Mouse (Mus musculus): ENCODE measurements around the gene Ranbp10.

DNA sequence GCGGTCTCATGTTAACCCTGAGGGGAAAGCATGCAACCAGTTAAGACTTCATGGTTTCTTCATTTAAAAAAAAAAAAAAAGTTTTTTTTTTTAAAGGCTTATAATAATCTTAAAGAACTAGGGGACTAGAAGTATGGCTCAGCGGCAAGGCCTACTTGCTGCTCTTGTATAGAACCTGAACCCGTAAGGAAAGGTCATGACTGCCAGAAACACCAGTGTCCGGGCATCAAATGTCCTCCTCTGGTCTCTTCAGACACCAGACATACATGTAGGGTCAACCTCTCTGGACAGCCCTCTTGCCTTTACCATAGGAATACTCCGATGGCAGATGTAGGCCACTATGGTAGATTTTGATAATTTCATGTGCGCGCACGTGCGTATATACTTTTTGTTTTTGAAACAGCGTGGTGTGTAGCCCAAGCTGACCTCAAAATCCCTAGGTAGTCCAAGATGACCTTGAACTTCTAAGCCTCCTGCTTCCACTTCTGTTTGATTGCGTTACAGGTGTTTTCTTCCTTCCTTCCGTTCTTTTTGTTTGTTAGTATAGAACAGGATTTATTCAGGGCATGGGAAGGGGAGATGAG, 25.1 kb upstream of the Ranbp10 start:
- TF ChIP-seq EP300 (IDR thresholded peaks at IDR 0.05) (no peak), CTCF (IDR thresholded peaks at IDR 0.05) (no peak)
